Comparison of ENCODE assay signal across 10 mouse cellular contexts in genomic region chr7:81860996-81861395, GRCm38 (mm10). TPM values are rescaled to one million over a fixed set of nuclear protein-coding genes. Genes with fewer than 3 reads are reported as not detected.
DNase-seq lines count a peak whose midpoint lies in the region; ATAC-seq and TF ChIP-seq lines count a peak whose summit lies in the region.
"Had no signal": no experiment of that assay in that cellular context is flagged by ENCODE, and none has a peak within 500 bp of the region (broad histone marks: within the 10 kb centered on the region; RNA-seq: fewer than 3 reads in every experiment).

No protein-coding gene starts in this region.

- H3K36me3 ChIP-seq in hindbrain, embryonic 13.5 days = no peaks in the 10 kb centered on the region
- no peaks in the 10 kb centered on the region for H3K36me3 ChIP-seq in hindbrain, postnatal 0 days (ENCODE audit: insufficient read depth, low read length)
- no peaks in the 10 kb centered on the region for H3K36me3 ChIP-seq in limb, embryonic 13.5 days
- no peaks in the 10 kb centered on the region for H3K36me3 ChIP-seq in small intestine, adult 2 months (ENCODE audit: control insufficient read depth, insufficient read depth, low read length)
- H3K36me3 ChIP-seq: forebrain, embryonic 12.5 days had no signal

- peaks cover 44% of the 10 kb centered on the region for H3K27me3 ChIP-seq in hindbrain, embryonic 13.5 days
- H3K27me3 ChIP-seq in hindbrain, postnatal 0 days (ENCODE audit: insufficient read depth, low read length) = no peaks in the 10 kb centered on the region; the same call in 1 of the 2 replicates
- H3K27me3 ChIP-seq in limb, embryonic 13.5 days = peaks cover 57% of the 10 kb centered on the region
- H3K27me3 ChIP-seq in small intestine, adult 2 months (ENCODE audit: control insufficient read depth, insufficient read depth, low read length) = peaks cover 13% of the 10 kb centered on the region

- H3K4me2 ChIP-seq in hindbrain, embryonic 13.5 days = peak overlapping the region; percentile 97; the same call in 1 of the 2 replicates
- H3K4me2 ChIP-seq in hindbrain, postnatal 0 days (ENCODE audit: low read depth, low read length) = no peak overlapping the region
- H3K4me2 ChIP-seq in limb, embryonic 13.5 days (replicated peaks) = peak overlapping the region; percentile 99

- H3K9ac ChIP-seq in hindbrain, embryonic 13.5 days = no peak overlapping the region
- no peak overlapping the region for H3K9ac ChIP-seq in hindbrain, postnatal 0 days (replicated peaks; ENCODE audit: low read length)
- no peak overlapping the region for H3K9ac ChIP-seq in limb, embryonic 13.5 days
- H3K9ac ChIP-seq: forebrain, embryonic 12.5 days had no signal

- 87% methylated on average over 5 of the region's 5 CpGs for WGBS in hindbrain, embryonic 13.5 days
- WGBS in hindbrain, postnatal 0 days = 80% methylated on average over 5 of the region's 5 CpGs
- 76% methylated on average over 5 of the region's 5 CpGs for WGBS in limb, embryonic 13.5 days
- 36% methylated on average over 5 of the region's 5 CpGs for WGBS in small intestine, adult 2 months

- no peak overlapping the region for H3K4me3 ChIP-seq in hindbrain, embryonic 13.5 days
- H3K4me3 ChIP-seq in hindbrain, postnatal 0 days (ENCODE audit: low read length) = no peak overlapping the region
- peak overlapping the region; percentile 53 for H3K4me3 ChIP-seq in bone marrow macrophage, adult 2 months (ENCODE audit: insufficient read depth, low read length)
- H3K4me3 ChIP-seq in limb, embryonic 13.5 days = no peak overlapping the region
- 0 out of 2 replicates have a peak overlapping the region, but pooled peaks have one; percentile 8 for H3K4me3 ChIP-seq in small intestine, adult 2 months (ENCODE audit: low read depth, low read length)
- H3K4me3 ChIP-seq: forebrain, embryonic 12.5 days had no signal

- no peak for TF ChIP-seq CTCF in hindbrain, postnatal 0 days (IDR thresholded peaks at IDR 0.05; ENCODE audit: low read depth)
- TF ChIP-seq CTCF in bone marrow macrophage, adult 2 months (IDR thresholded peaks at IDR 0.05; ENCODE audit: low read depth, low read length) = no peak
- no peak for TF ChIP-seq CTCF in small intestine, adult 2 months (IDR thresholded peaks at IDR 0.05; ENCODE audit: extremely low read depth, insufficient read length, insufficient replicate concordance, low read depth, low read length)

- ATAC-seq in hindbrain, embryonic 13.5 days (ENCODE audit: low FRiP score) = no peak
- no peak for ATAC-seq in hindbrain, postnatal 0 days
- no peak for ATAC-seq in limb, embryonic 13.5 days (ENCODE audit: low FRiP score, low read depth)

- H3K27ac ChIP-seq in hindbrain, embryonic 13.5 days = no peak overlapping the region
- H3K27ac ChIP-seq in hindbrain, postnatal 0 days = no peak overlapping the region
- peak overlapping the region; percentile 86 for H3K27ac ChIP-seq in bone marrow macrophage, adult 2 months (ENCODE audit: insufficient read depth, low read depth, low read length)
- H3K27ac ChIP-seq in limb, embryonic 13.5 days = no peak overlapping the region
- peak overlapping the region; percentile 38; the same call in 1 of the 2 replicates for H3K27ac ChIP-seq in small intestine, adult 2 months (ENCODE audit: insufficient read depth, low read depth, low read length)
- H3K27ac ChIP-seq: forebrain, embryonic 12.5 days had no signal

- no peak for TF ChIP-seq POLR2A in bone marrow macrophage, adult 2 months (IDR thresholded peaks at IDR 0.05; ENCODE audit: borderline replicate concordance, low read depth, low read length)
- TF ChIP-seq POLR2A in small intestine, adult 2 months (IDR thresholded peaks at IDR 0.05; ENCODE audit: low read depth, low read length) = no peak

- peaks cover 31% of the 10 kb centered on the region for H3K4me1 ChIP-seq in hindbrain, embryonic 13.5 days (replicated peaks)
- peaks cover 4% of the 10 kb centered on the region; the same call in 1 of the 2 replicates for H3K4me1 ChIP-seq in hindbrain, postnatal 0 days (ENCODE audit: insufficient read depth, low read length)
- H3K4me1 ChIP-seq in bone marrow macrophage, adult 2 months (ENCODE audit: control insufficient read depth, insufficient read depth, low read length) = peaks cover 37% of the 10 kb centered on the region
- peaks cover 22% of the 10 kb centered on the region; the same call in 1 of the 2 replicates for H3K4me1 ChIP-seq in limb, embryonic 13.5 days
- H3K4me1 ChIP-seq in small intestine, adult 2 months (ENCODE audit: control insufficient read depth, insufficient read depth, insufficient read length, low read length) = peaks cover 7% of the 10 kb centered on the region; the same call in 1 of the 2 replicates

- H3K9me3 ChIP-seq in hindbrain, embryonic 13.5 days = no peaks in the 10 kb centered on the region
- no peaks in the 10 kb centered on the region for H3K9me3 ChIP-seq in hindbrain, postnatal 0 days (ENCODE audit: low read length)
- H3K9me3 ChIP-seq in limb, embryonic 13.5 days = no peaks in the 10 kb centered on the region
- H3K9me3 ChIP-seq: forebrain, embryonic 12.5 days had no signal

- no peak for DNase-seq in hindbrain, postnatal 0 days (ENCODE audit: low spot score)
- no peak for DNase-seq in right cerebral cortex, adult 2 months (ENCODE audit: low spot score in 2 of 2)
- DNase-seq in cerebellum, adult 9-10 months = no peak
- DNase-seq: left cerebral cortex, postnatal 4 days had no signal

RNA-seq across cellular contexts. Expression of gene Tm6sf1, which starts 2.2 kb away (rescaled TPM):
- polyA plus RNA-seq in hindbrain, embryonic 13.5 days (2015; fragmentation: Nextera tagmentation; extraction: Ambion mirVana) = 10.1 and 11.2 TPM in 2 replicates
- total RNA-seq in hindbrain, postnatal 0 days (2014; rRNA removed) = 17.3 and 25.7 TPM in 2 replicates
- polyA plus RNA-seq in hindbrain, postnatal 0 days (2015; fragmentation: Nextera tagmentation; extraction: Ambion mirVana) = 12.4 and 12.7 TPM in 2 replicates
- 241 and 248 TPM in 2 replicates for polyA plus RNA-seq in bone marrow macrophage, adult 2 months (2012; ENCODE audit: insufficient read depth, insufficient read length, missing spikeins)
- 17.0 and 19.5 TPM in 2 replicates for polyA plus RNA-seq in limb, embryonic 13.5 days (2015; fragmentation: Nextera tagmentation; extraction: Ambion mirVana)
- 16.3 and 21.2 TPM in 2 replicates for polyA plus RNA-seq in small intestine, adult 2 months (2012; rRNA removed)

RNA-seq across cellular contexts. Expression of gene Gm10160, which starts 5.4 kb away (rescaled TPM):
- polyA plus RNA-seq in hindbrain, embryonic 13.5 days (2015; fragmentation: Nextera tagmentation; extraction: Ambion mirVana) = not detected in 2 replicates
- not detected in 2 replicates for total RNA-seq in hindbrain, postnatal 0 days (2014; rRNA removed)
- polyA plus RNA-seq in hindbrain, postnatal 0 days (2015; fragmentation: Nextera tagmentation; extraction: Ambion mirVana) = not detected in 2 replicates
- polyA plus RNA-seq in bone marrow macrophage, adult 2 months (2012; ENCODE audit: insufficient read depth, insufficient read length, missing spikeins) = not detected in 2 replicates
- polyA plus RNA-seq in limb, embryonic 13.5 days (2015; fragmentation: Nextera tagmentation; extraction: Ambion mirVana) = not detected in 2 replicates
- not detected in 2 replicates for polyA plus RNA-seq in small intestine, adult 2 months (2012; rRNA removed)
- total RNA-seq: left cerebral cortex, postnatal 4 days had no signal
- polyA plus RNA-seq: forebrain, embryonic 12.5 days; intestine, embryonic 14.5 days had no signal

RNA-seq across cellular contexts. Expression of gene Btbd1, which starts 31.8 kb away (rescaled TPM):
- 87.2 and 95.1 TPM in 2 replicates for polyA plus RNA-seq in hindbrain, embryonic 13.5 days (2015; fragmentation: Nextera tagmentation; extraction: Ambion mirVana)
- total RNA-seq in hindbrain, postnatal 0 days (2014; rRNA removed) = 93.0 and 100 TPM in 2 replicates
- 86.3 and 86.8 TPM in 2 replicates for polyA plus RNA-seq in hindbrain, postnatal 0 days (2015; fragmentation: Nextera tagmentation; extraction: Ambion mirVana)
- polyA plus RNA-seq in bone marrow macrophage, adult 2 months (2012; ENCODE audit: insufficient read depth, insufficient read length, missing spikeins) = 101 and 104 TPM in 2 replicates
- polyA plus RNA-seq in limb, embryonic 13.5 days (2015; fragmentation: Nextera tagmentation; extraction: Ambion mirVana) = 65.9 and 72.8 TPM in 2 replicates
- 12.0 and 18.3 TPM in 2 replicates for polyA plus RNA-seq in small intestine, adult 2 months (2012; rRNA removed)

Comparison
In these comparisons a context has a peak if more than half of its experiments do, and no peak if none do; other contexts are left out.
1. H3K27ac ChIP-seq: peak in bone marrow macrophage, adult 2 months (single experiment) and small intestine, adult 2 months (single experiment); none in hindbrain, embryonic 13.5 days (single experiment), hindbrain, postnatal 0 days (single experiment) and limb, embryonic 13.5 days (single experiment).
2. H3K4me3 ChIP-seq: peak in bone marrow macrophage, adult 2 months (single experiment) and small intestine, adult 2 months (single experiment); none in hindbrain, embryonic 13.5 days (single experiment), hindbrain, postnatal 0 days (single experiment) and limb, embryonic 13.5 days (single experiment).
3. RNA of gene Tm6sf1, which starts 2.2 kb away (polyA plus RNA-seq): 241 to 248 TPM in bone marrow macrophage, adult 2 months; 17.0 to 19.5 TPM in limb, embryonic 13.5 days, 16.3 to 21.2 TPM in small intestine, adult 2 months, 12.4 to 12.7 TPM in hindbrain, postnatal 0 days and 10.1 to 11.2 TPM in hindbrain, embryonic 13.5 days; every median in the first group is over 10 times any median in the second.